Mouse (Mus musculus): ENCODE results near the gene Surf1. TPM values are rescaled to one million over a fixed set of nuclear protein-coding genes. Genes with fewer than 3 reads are reported as not detected.

The Surf1 gene
- total and polyA plus RNA-seq, 2 experiments from 2014 or later, result 63.4 to 112 TPM

GRCm38 (mm10) chr2:26912253-26912770 lies 4.0 kb downstream of the Surf1 start:
- peak overlapping the region; percentile 85 for H3K4me2 ChIP-seq (ENCODE audit: low read depth, low read length)
- H3K4me1 ChIP-seq (ENCODE audit: insufficient read depth, low read length), result peaks cover 19% of the 10 kb centered on the region
- DNase-seq (ENCODE audit: low spot score) (no peak), ATAC-seq (no peak)
- WGBS, result 64% methylated on average over 5 of the region's 5 CpGs
- peak overlapping the region; percentile 86 for H3K4me3 ChIP-seq (ENCODE audit: low read length)
- H3K36me3 ChIP-seq (ENCODE audit: insufficient read depth, low read length), result peaks cover 26% of the 10 kb centered on the region
- no peaks in the 10 kb centered on the region for H3K27me3 ChIP-seq (ENCODE audit: insufficient read depth, low read length)
- no peak overlapping the region for H3K27ac ChIP-seq
- no peak for TF ChIP-seq CTCF (IDR thresholded peaks at IDR 0.05; ENCODE audit: low read depth)
- H3K9me3 ChIP-seq (ENCODE audit: low read length), result no peaks in the 10 kb centered on the region
- peak overlapping the region; percentile 84 for H3K9ac ChIP-seq (replicated peaks; ENCODE audit: low read length)

GRCm38 (mm10) chr2:26910994-26911765 lies 5.2 kb downstream of the Surf1 start:
- H3K36me3 ChIP-seq (ENCODE audit: insufficient read depth, low read length), result peaks cover 31% of the 10 kb centered on the region
- DNase-seq (ENCODE audit: low spot score) (peak; percentile 85), ATAC-seq (peak; percentile 66)
- H3K4me3 ChIP-seq (ENCODE audit: low read length), result peak overlapping the region; percentile 86
- peak overlapping the region; percentile 95 for H3K27ac ChIP-seq
- H3K9me3 ChIP-seq (ENCODE audit: low read length), result no peaks in the 10 kb centered on the region
- H3K9ac ChIP-seq (replicated peaks; ENCODE audit: low read length), result peak overlapping the region; percentile 84
- no peaks in the 10 kb centered on the region for H3K27me3 ChIP-seq (ENCODE audit: insufficient read depth, low read length)
- WGBS, result under 1% methylated on average over 33 of the region's 37 CpGs
- peak overlapping the region; percentile 85 for H3K4me2 ChIP-seq (ENCODE audit: low read depth, low read length)
- no peak for TF ChIP-seq CTCF (IDR thresholded peaks at IDR 0.05; ENCODE audit: low read depth)
- H3K4me1 ChIP-seq (ENCODE audit: insufficient read depth, low read length), result peaks cover 15% of the 10 kb centered on the region

GRCm38 (mm10) chr2:26910124-26910993 lies 6.0 kb downstream of the Surf1 start, which contains the start of the genes Med22 and Rpl7a:
TSS of gene Med22 (minus strand) at chr2:26910677.
TSS of gene Rpl7a (plus strand) at chr2:26910764.
- H3K4me1 ChIP-seq (ENCODE audit: insufficient read depth, low read length), result peaks cover 10% of the 10 kb centered on the region
- H3K4me2 ChIP-seq (ENCODE audit: low read depth, low read length), result peak within 1 kb of the TSS; percentile 85
- WGBS, result under 1% methylated on average over 71 of the region's 74 CpGs
- no peaks in the 10 kb centered on the region for H3K27me3 ChIP-seq (ENCODE audit: insufficient read depth, low read length)
- H3K4me3 ChIP-seq (ENCODE audit: low read length), result peak within 1 kb of the TSS; percentile 86
- H3K36me3 ChIP-seq (ENCODE audit: insufficient read depth, low read length), result peaks cover 40% of the 10 kb centered on the region
- H3K27ac ChIP-seq, result peak within 1 kb of the TSS; percentile 95
- TF ChIP-seq CTCF (IDR thresholded peaks at IDR 0.05; ENCODE audit: low read depth), result no peak
- peak within 1 kb of the TSS; percentile 84 for H3K9ac ChIP-seq (replicated peaks; ENCODE audit: low read length)
- no peaks in the 10 kb centered on the region for H3K9me3 ChIP-seq (ENCODE audit: low read length)
- DNase-seq (ENCODE audit: low spot score) (peak; percentile 100), ATAC-seq (peak; percentile 94)

- Histone ChIP-seq H3K27ac (peak overlapping the region; percentile 95; the same call in 1 of the 2 replicates), H3K4me2 (ENCODE audit: low read depth, low read length) (peak overlapping the region; percentile 66), H3K9ac (replicated peaks; ENCODE audit: low read length) (peak overlapping the region; percentile 84; the same call in 1 of the 2 replicates), H3K9me3 (ENCODE audit: low read length) (no peaks in the 10 kb centered on the region), H3K27me3 (ENCODE audit: insufficient read depth, low read length) (no peaks in the 10 kb centered on the region), H3K4me3 (ENCODE audit: low read length) (peak overlapping the region; percentile 86), H3K36me3 (ENCODE audit: insufficient read depth, low read length) (peaks cover 40% of the 10 kb centered on the region), H3K4me1 (ENCODE audit: insufficient read depth, low read length) (peaks cover 9% of the 10 kb centered on the region; the same call in 1 of the 2 replicates)
- TF ChIP-seq CTCF (IDR thresholded peaks at IDR 0.05; ENCODE audit: low read depth), result peak; percentile 35
- ATAC-seq, result no peak
- DNase-seq (ENCODE audit: low spot score), result no peak
Observed at GRCm38 (mm10) chr2:26909387-26909784, 6.9 kb downstream of the Surf1 start.

- Histone ChIP-seq H3K27me3 (ENCODE audit: insufficient read depth, low read length) (no peaks in the 10 kb centered on the region), H3K9me3 (ENCODE audit: low read length) (no peaks in the 10 kb centered on the region), H3K9ac (replicated peaks; ENCODE audit: low read length) (peak overlapping the region; percentile 84), H3K27ac (no peak overlapping the region), H3K4me1 (ENCODE audit: insufficient read depth, low read length) (peaks cover 9% of the 10 kb centered on the region; the same call in 1 of the 2 replicates), H3K4me3 (ENCODE audit: low read length) (peak overlapping the region; percentile 86; the same call in 1 of the 2 replicates), H3K36me3 (ENCODE audit: insufficient read depth, low read length) (peaks cover 38% of the 10 kb centered on the region), H3K4me2 (ENCODE audit: low read depth, low read length) (peak overlapping the region; percentile 66)
- TF ChIP-seq CTCF (IDR thresholded peaks at IDR 0.05; ENCODE audit: low read depth), result no peak
- 86% methylated on average over 18 of the region's 18 CpGs for WGBS
- DNase-seq (ENCODE audit: low spot score) (no peak), ATAC-seq (no peak)
Observed at GRCm38 (mm10) chr2:26908710-26909386, 7.5 kb downstream of the Surf1 start.

GRCm38 (mm10) chr2:26907109-26907508 lies 9.2 kb downstream of the Surf1 start:
- H3K4me1 ChIP-seq (ENCODE audit: insufficient read depth, low read length), result peaks cover 17% of the 10 kb centered on the region
- ATAC-seq, result no peak
- no peak overlapping the region for H3K4me3 ChIP-seq (ENCODE audit: low read length)
- H3K4me2 ChIP-seq (ENCODE audit: low read depth, low read length), result no peak overlapping the region
- no peaks in the 10 kb centered on the region for H3K27me3 ChIP-seq (ENCODE audit: insufficient read depth, low read length)
- no peaks in the 10 kb centered on the region for H3K9me3 ChIP-seq (ENCODE audit: low read length)
- H3K9ac ChIP-seq (replicated peaks; ENCODE audit: low read length), result no peak overlapping the region
- DNase-seq (ENCODE audit: low spot score), result peak; percentile 61
- 51% methylated on average over 4 of the region's 4 CpGs for WGBS
- peaks cover 20% of the 10 kb centered on the region for H3K36me3 ChIP-seq (ENCODE audit: insufficient read depth, low read length)
- peak; percentile 84 for TF ChIP-seq CTCF (IDR thresholded peaks at IDR 0.05; ENCODE audit: low read depth)
- H3K27ac ChIP-seq, result no peak overlapping the region
